Mouse (Mus musculus) limb, embryonic 14.5 days (tissue): Measurements from ENCODE around the gene Isg20l2. TPM values are rescaled to one million over a fixed set of nuclear protein-coding genes. Genes with fewer than 3 reads are reported as not detected.
A peak's percentile ranks its signal among the peaks of the same experiment; 100 is the strongest.

Experiments
- ATAC-seq: fragments of 200-750 bp; cut with Nextera tagmentation; 2 replicates; pipeline ENCODE4 v1.8.0; 2017; ENCODE audit warnings: low read depth, moderate number of reproducible peaks, moderate TSS enrichment; ENCODE audit not compliant: low FRiP score
- DNase-seq: peaks from one replicate; pipeline ENCODE4 v3.0.0-alpha.2; 2015; ENCODE audit warnings: low spot score
- H3K27ac ChIP-seq: fragments of 300-500 bp; sonication (generic); replicated peaks from 2 replicates; pipeline ENCODE4 v1.5.1; 2014; ENCODE audit warnings: low read depth, mild to moderate bottlenecking, low read length, moderate library complexity, mixed read lengths
- H3K27me3 ChIP-seq: fragments of 300-500 bp; sonication (generic); 2 replicates; pipeline ENCODE4 v1.6.1; 2014; ENCODE audit warnings: low read length, mixed read lengths; ENCODE audit not compliant: control insufficient read depth, insufficient read depth
- H3K36me3 ChIP-seq: fragments of 300-500 bp; sonication (generic); 2 replicates; pipeline ENCODE4 v1.6.1; 2014; ENCODE audit warnings: mild to moderate bottlenecking, low read length, moderate library complexity, mixed read lengths; ENCODE audit not compliant: control insufficient read depth, insufficient read depth
- H3K4me1 ChIP-seq: fragments of 300-500 bp; sonication (generic); 2 replicates; pipeline ENCODE4 v1.6.1; 2014; ENCODE audit warnings: antibody characterized with exemption, low read length, mixed read lengths; ENCODE audit not compliant: control insufficient read depth, insufficient read depth
- H3K4me2 ChIP-seq: fragments of 300-500 bp; sonication (generic); replicated peaks from 2 replicates; pipeline ENCODE4 v1.6.1; 2014; ENCODE audit warnings: low read depth, mild to moderate bottlenecking, low read length, moderate library complexity; ENCODE audit not compliant: severe bottlenecking
- H3K4me3 ChIP-seq: fragments of 300-500 bp; sonication (generic); replicated peaks from 2 replicates; pipeline ENCODE4 v1.5.1; 2014; ENCODE audit warnings: low read length
- H3K9ac ChIP-seq: fragments of 300-500 bp; sonication (generic); 2 replicates; pipeline ENCODE4 v1.6.1; 2014; ENCODE audit warnings: mild to moderate bottlenecking, low read depth, low read length, moderate library complexity; ENCODE audit not compliant: severe bottlenecking
- H3K9me3 ChIP-seq: fragments of 300-500 bp; sonication (generic); 2 replicates; pipeline ENCODE4 v1.6.1; 2016; ENCODE audit warnings: low read length; ENCODE audit not compliant: control insufficient read depth
- POLR2A ChIP-seq: fragments of 200-500 bp; IDR thresholded peaks from 2 replicates; pipeline ENCODE4 v1.8.0; 2012; ENCODE audit warnings: inconsistent platforms, mild to moderate bottlenecking, moderate library complexity, borderline replicate concordance; ENCODE audit not compliant: insufficient read depth, insufficient read length; ENCODE audit errors: extremely low read depth
- WGBS: fragments of 180-500 bp; shearing (Covaris S2); extraction: QIAGEN DNeasy Blood & Tissue Kit; methylation state at CpG from one replicate; pipeline ENCODE4 v1.1.7; 2014; 5-methylcytosine and 5-hydroxymethylcytosine counted together
- polyA plus RNA-seq, 2 experiments: library from polyadenylated mRNA; depleted of rRNA in 1 of 2; stranded (reverse) in 1 of 2; unstranded in 1 of 2; fragments of >200 nt; fragmentation: Nextera tagmentation in 1 of 2; extraction: Ambion mirVana in 1 of 2; gene quantifications; 2 replicates each; pipeline versions ENCODE4 v1.2.1 to v1.2.3; 2012 to 2014

Gene Isg20l2
- polyA plus RNA-seq, 2 experiments = 26.7 to 39.7 TPM

DNA sequence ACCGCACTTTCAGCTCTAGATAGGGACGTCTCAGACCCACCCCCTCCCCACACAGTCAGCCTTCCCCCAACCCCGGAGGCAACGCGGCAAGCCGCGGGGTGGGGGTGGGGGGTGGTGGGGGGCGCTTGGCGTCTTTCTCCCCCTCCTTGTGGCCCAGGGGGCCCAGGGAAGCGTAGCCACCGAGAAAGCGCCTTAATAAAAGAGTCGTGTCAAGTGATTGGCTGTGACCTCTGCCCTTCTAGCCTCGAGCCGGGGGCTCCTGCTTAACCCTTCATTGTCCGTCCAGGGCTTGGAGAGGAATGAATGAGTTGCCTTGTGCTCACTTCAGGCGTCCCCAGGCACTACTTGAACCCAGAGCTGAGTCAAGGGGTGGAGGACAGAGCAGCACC, 17.7 kb downstream of the Isg20l2 start:
- WGBS = 2% methylated on average over 17 of the region's 17 CpGs
- no peak for TF ChIP-seq POLR2A
- Histone ChIP-seq H3K4me2 (peak overlapping the region; percentile 76), H3K4me3 (peak overlapping the region; percentile 57), H3K9ac (peak overlapping the region; percentile 67), H3K27ac (peak overlapping the region; percentile 88), H3K36me3 (peaks cover 12% of the 10 kb centered on the region), H3K9me3 (no peaks in the 10 kb centered on the region), H3K27me3 (no peaks in the 10 kb centered on the region), H3K4me1 (peaks cover 76% of the 10 kb centered on the region)
- ATAC-seq = no peak
- DNase-seq = no peak

- peak within 1 kb of the TSS; percentile 57 for H3K4me3 ChIP-seq
- peak within 1 kb of the TSS; percentile 76 for H3K4me2 ChIP-seq
- peak within 1 kb of the TSS; percentile 67 for H3K9ac ChIP-seq
- WGBS = under 1% methylated on average over 35 of the region's 35 CpGs
- peaks cover 75% of the 10 kb centered on the region for H3K4me1 ChIP-seq
- H3K27me3 ChIP-seq = no peaks in the 10 kb centered on the region
- TF ChIP-seq POLR2A = peak; percentile 94; the same call in 1 of the 2 replicates
- peak; percentile 81 for DNase-seq
- peak within 1 kb of the TSS; percentile 88 for H3K27ac ChIP-seq
- H3K9me3 ChIP-seq = no peaks in the 10 kb centered on the region
- peaks cover 20% of the 10 kb centered on the region for H3K36me3 ChIP-seq
- peak; percentile 49 for ATAC-seq
These were observed 18.5 kb downstream of the Isg20l2 start, which contains the start of gene Crabp2 for GRCm38 (mm10) chr3:87948378-87949265. Gene Crabp2, plus strand, starts transcription at chr3:87948666.

DNA sequence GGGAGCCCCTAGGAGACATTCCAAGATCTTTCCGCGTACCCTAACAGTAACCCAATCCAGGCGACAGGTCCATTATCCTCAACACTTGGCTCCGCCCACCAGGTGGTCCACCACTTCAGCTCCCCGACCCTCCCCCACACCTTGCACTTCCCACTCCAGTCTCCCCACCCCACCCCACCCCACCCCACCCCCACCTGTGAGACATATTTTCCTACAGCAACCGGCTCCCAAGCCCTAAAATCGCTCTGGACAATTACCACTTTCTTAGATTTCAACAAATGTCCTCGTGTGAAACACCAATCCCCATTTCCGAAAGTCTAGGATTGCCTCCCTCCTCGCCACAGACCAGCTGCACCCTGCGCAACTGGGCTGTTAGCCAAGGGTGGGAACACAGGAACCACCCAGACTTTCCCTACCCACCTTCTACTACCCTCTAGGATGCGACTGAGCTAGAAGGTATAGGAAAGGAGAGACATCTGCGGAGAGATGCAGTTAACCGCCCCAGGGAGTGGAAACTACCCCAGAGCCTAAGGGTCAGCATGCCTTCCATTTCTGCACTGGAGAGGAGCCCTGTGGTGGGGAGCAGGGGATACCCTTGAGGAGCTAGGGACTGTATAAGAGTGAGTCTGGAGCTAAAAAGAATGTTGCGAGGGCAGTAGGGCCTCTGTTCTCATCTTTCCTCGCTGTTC, 19.3 kb downstream of the Isg20l2 start:
- no peaks in the 10 kb centered on the region for H3K9me3 ChIP-seq
- peak overlapping the region; percentile 67 for H3K9ac ChIP-seq
- DNase-seq (peak; percentile 77), ATAC-seq (0 out of 2 replicates have a peak, but pooled peaks have one; percentile 15)
- peak overlapping the region; percentile 88 for H3K27ac ChIP-seq
- H3K36me3 ChIP-seq = peaks cover 27% of the 10 kb centered on the region
- peak overlapping the region; percentile 57 for H3K4me3 ChIP-seq
- WGBS = 5% methylated on average over 16 of the region's 16 CpGs
- no peaks in the 10 kb centered on the region for H3K27me3 ChIP-seq
- peaks cover 73% of the 10 kb centered on the region for H3K4me1 ChIP-seq
- H3K4me2 ChIP-seq = peak overlapping the region; percentile 76
- no peak for TF ChIP-seq POLR2A

DNA sequence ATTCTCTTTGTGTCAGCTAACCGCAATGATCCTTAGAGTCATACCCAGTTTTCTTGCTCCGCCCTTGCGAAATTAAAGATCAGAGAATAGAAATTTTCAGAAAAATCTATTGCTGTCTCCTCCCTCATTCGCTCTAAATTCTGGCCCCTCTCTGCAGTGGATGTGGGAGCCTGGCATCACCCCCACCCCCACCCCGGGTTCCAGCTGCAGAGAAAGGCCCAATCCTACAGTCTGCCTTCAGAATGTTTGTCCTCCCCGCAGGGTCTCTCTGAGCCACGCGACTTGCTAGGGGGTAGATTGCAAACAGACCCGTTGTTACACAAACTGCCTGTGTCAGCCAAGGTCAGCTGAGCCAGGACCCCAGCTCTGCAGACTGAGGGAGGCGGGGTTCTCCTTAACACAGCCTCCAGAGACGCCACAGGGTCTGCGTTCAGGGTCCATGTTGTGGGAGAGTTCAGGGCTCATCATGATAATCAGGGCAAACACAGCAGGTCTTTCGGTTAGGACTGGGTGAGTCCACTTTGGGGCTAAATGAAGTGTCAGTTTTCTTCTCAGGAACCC, 19.9 kb downstream of the Isg20l2 start:
- H3K27ac ChIP-seq = peak overlapping the region; percentile 88
- H3K4me3 ChIP-seq = peak overlapping the region; percentile 57
- DNase-seq (no peak), ATAC-seq (no peak)
- H3K9ac ChIP-seq = peak overlapping the region; percentile 67
- H3K9me3 ChIP-seq = no peaks in the 10 kb centered on the region
- TF ChIP-seq POLR2A = no peak
- 3% methylated on average over 13 of the region's 13 CpGs for WGBS
- H3K4me1 ChIP-seq = peaks cover 66% of the 10 kb centered on the region
- peak overlapping the region; percentile 76 for H3K4me2 ChIP-seq
- peaks cover 31% of the 10 kb centered on the region for H3K36me3 ChIP-seq
- H3K27me3 ChIP-seq = no peaks in the 10 kb centered on the region

GRCm38 (mm10) chr3:87951946-87952345, 21.8 kb downstream of the Isg20l2 start:
- H3K27me3 ChIP-seq = no peaks in the 10 kb centered on the region
- DNase-seq = no peak

More at GRCm38 (mm10) chr3:87951946-87952345, 21.8 kb downstream of the Isg20l2 start:
- Histone ChIP-seq H3K4me3 (peak overlapping the region; percentile 57), H3K27ac (peak overlapping the region; percentile 72), H3K4me2 (peak overlapping the region; percentile 76), H3K36me3 (peaks cover 31% of the 10 kb centered on the region), H3K9me3 (no peaks in the 10 kb centered on the region), H3K4me1 (peaks cover 47% of the 10 kb centered on the region), H3K9ac (peak overlapping the region; percentile 44)
- ATAC-seq = no peak
- no peak for TF ChIP-seq POLR2A
- WGBS = 29% methylated on average over 12 of the region's 12 CpGs
